Mouse (Mus musculus) heart, embryonic 11.5 days (tissue): Measurements from ENCODE around the gene Ltk. TPM values are rescaled to one million over a fixed set of nuclear protein-coding genes. Genes with fewer than 3 reads are reported as not detected.

Experiments
- ATAC-seq: fragments of 200-750 bp; cut with Nextera tagmentation; replicated peaks from 2 replicates; pipeline ENCODE4 v1.8.0; 2017; ENCODE audit warnings: moderate library complexity; ENCODE audit not compliant: insufficient number of reproducible peaks, low FRiP score, low TSS enrichment
- H3K27ac ChIP-seq: fragments of 300-500 bp; sonication (generic); 2 replicates; pipeline ENCODE4 v1.5.1; 2014; ENCODE audit warnings: mild to moderate bottlenecking, low read depth, low read length
- H3K27me3 ChIP-seq: fragments of 300-500 bp; sonication (generic); 2 replicates; pipeline ENCODE4 v1.6.1; 2014; ENCODE audit warnings: mild to moderate bottlenecking, low read length, mixed read lengths; ENCODE audit not compliant: control insufficient read depth, insufficient read depth
- H3K36me3 ChIP-seq: fragments of 300-500 bp; sonication (generic); 2 replicates; pipeline ENCODE4 v1.6.1; 2014; ENCODE audit warnings: mild to moderate bottlenecking, low read length, moderate library complexity, mixed read lengths; ENCODE audit not compliant: control insufficient read depth, insufficient read depth
- H3K4me1 ChIP-seq: fragments of 300-500 bp; sonication (generic); 2 replicates; pipeline ENCODE4 v1.6.1; 2014; ENCODE audit warnings: low read length; ENCODE audit not compliant: control insufficient read depth, insufficient read depth
- H3K4me2 ChIP-seq: fragments of 300-500 bp; sonication (generic); 2 replicates; pipeline ENCODE4 v1.6.1; 2014; ENCODE audit warnings: mild to moderate bottlenecking, moderate library complexity
- H3K4me3 ChIP-seq: fragments of 300-500 bp; sonication (generic); 2 replicates; pipeline ENCODE4 v1.5.1; 2014; ENCODE audit warnings: low read depth, low read length
- H3K9ac ChIP-seq: fragments of 300-500 bp; sonication (generic); 2 replicates; pipeline ENCODE4 v1.6.1; 2014; ENCODE audit warnings: mild to moderate bottlenecking, low read depth, low read length, moderate library complexity
- H3K9me3 ChIP-seq: fragments of 300-500 bp; sonication (generic); replicated peaks from 2 replicates; pipeline ENCODE4 v1.6.1; 2016; ENCODE audit warnings: low read length; ENCODE audit not compliant: control insufficient read depth
- WGBS: fragments of 180-500 bp; shearing (Covaris S2); extraction: QIAGEN DNeasy Blood & Tissue Kit; methylation state at CpG from one replicate; pipeline ENCODE4 v1.1.7; 2014; ENCODE audit not compliant: insufficient replicate concordance; 5-methylcytosine and 5-hydroxymethylcytosine counted together
- polyA plus RNA-seq: library from polyadenylated mRNA; unstranded; fragments of >200 nt; fragmentation: Nextera tagmentation; extraction: Ambion mirVana; gene quantifications from 2 replicates; pipeline ENCODE4 v1.2.1, GENCODE M21; 2014

The Ltk gene
- polyA plus RNA-seq, 1 experiment from 2014 or later, result not detected

- H3K4me3 ChIP-seq, result no peak overlapping the region
- H3K9ac ChIP-seq, result no peak overlapping the region
- no peak for ATAC-seq
- H3K4me2 ChIP-seq, result peak overlapping the region; percentile 100; the same call in 1 of the 2 replicates
- no peak overlapping the region for H3K27ac ChIP-seq
- 5% methylated on average over 1 of the region's 1 CpGs for WGBS
- H3K9me3 ChIP-seq, result no peaks in the 10 kb centered on the region
- no peaks in the 10 kb centered on the region for H3K36me3 ChIP-seq
- H3K27me3 ChIP-seq, result peaks cover 42% of the 10 kb centered on the region
- peaks cover 33% of the 10 kb centered on the region for H3K4me1 ChIP-seq
Observed at GRCm38 (mm10) chr2:119745281-119745680, 14.9 kb downstream of the Ltk start.

- no peaks in the 10 kb centered on the region for H3K36me3 ChIP-seq
- peak overlapping the region; percentile 61 for H3K9ac ChIP-seq
- WGBS, result 1% methylated on average over 46 of the region's 46 CpGs
- H3K4me1 ChIP-seq, result peaks cover 33% of the 10 kb centered on the region
- no peaks in the 10 kb centered on the region for H3K9me3 ChIP-seq
- peaks cover 33% of the 10 kb centered on the region for H3K27me3 ChIP-seq
- H3K27ac ChIP-seq, result peak overlapping the region; percentile 24
- ATAC-seq, result peak; percentile 53
- peak overlapping the region; percentile 38 for H3K4me3 ChIP-seq
- peak overlapping the region; percentile 100 for H3K4me2 ChIP-seq
Observed at GRCm38 (mm10) chr2:119744163-119745111, 15.8 kb downstream of the Ltk start.

- Histone ChIP-seq H3K27me3 (peaks cover 28% of the 10 kb centered on the region), H3K9ac (peak overlapping the region; percentile 61; the same call in 1 of the 2 replicates), H3K36me3 (no peaks in the 10 kb centered on the region), H3K9me3 (no peaks in the 10 kb centered on the region), H3K4me2 (peak overlapping the region; percentile 100), H3K27ac (no peak overlapping the region), H3K4me1 (peaks cover 33% of the 10 kb centered on the region), H3K4me3 (peak overlapping the region; percentile 38)
- 5% methylated on average over 22 of the region's 22 CpGs for WGBS
- ATAC-seq, result no peak
Observed at GRCm38 (mm10) chr2:119743808-119744162, 16.4 kb downstream of the Ltk start.

GRCm38 (mm10) chr2:119743176-119743807 is 16.9 kb downstream of the Ltk start:
- H3K9me3 ChIP-seq, result no peaks in the 10 kb centered on the region
- H3K4me3 ChIP-seq, result peak overlapping the region; percentile 79
- no peak for ATAC-seq
- H3K4me1 ChIP-seq, result peaks cover 33% of the 10 kb centered on the region
- H3K9ac ChIP-seq, result no peak overlapping the region; the same call in none of the 2 replicates
- peak overlapping the region; percentile 100 for H3K4me2 ChIP-seq
- H3K27ac ChIP-seq, result no peak overlapping the region
- peaks cover 27% of the 10 kb centered on the region for H3K27me3 ChIP-seq
- 9% methylated on average over 23 of the region's 31 CpGs for WGBS
- no peaks in the 10 kb centered on the region for H3K36me3 ChIP-seq

GRCm38 (mm10) chr2:119742461-119743175 is 17.6 kb downstream of the Ltk start:
- Histone ChIP-seq H3K27me3 (peaks cover 25% of the 10 kb centered on the region), H3K4me2 (peak overlapping the region; percentile 100), H3K36me3 (no peaks in the 10 kb centered on the region), H3K9me3 (no peaks in the 10 kb centered on the region), H3K4me1 (peaks cover 33% of the 10 kb centered on the region), H3K27ac (no peak overlapping the region), H3K4me3 (peak overlapping the region; percentile 79), H3K9ac (peak overlapping the region; percentile 82)
- ATAC-seq, result peak; percentile 27; the same call in 1 of the 2 replicates
- under 1% methylated on average over 57 of the region's 70 CpGs for WGBS

GRCm38 (mm10) chr2:119741581-119742411 is 18.4 kb downstream of the Ltk start, which contains the start of gene Itpka:
Gene Itpka (plus strand): TSS chr2:119742337.
- peaks cover 27% of the 10 kb centered on the region for H3K27me3 ChIP-seq
- peaks cover 33% of the 10 kb centered on the region for H3K4me1 ChIP-seq
- WGBS, result 0% methylated on average over 34 of the region's 53 CpGs
- peak within 1 kb of the TSS; percentile 79 for H3K4me3 ChIP-seq
- no peaks in the 10 kb centered on the region for H3K36me3 ChIP-seq
- H3K4me2 ChIP-seq, result peak within 1 kb of the TSS; percentile 100
- peak; percentile 79 for ATAC-seq
- peak within 1 kb of the TSS; percentile 82 for H3K9ac ChIP-seq
- no peaks in the 10 kb centered on the region for H3K9me3 ChIP-seq
- peak within 1 kb of the TSS; percentile 94 for H3K27ac ChIP-seq

- Histone ChIP-seq H3K9me3 (no peaks in the 10 kb centered on the region), H3K4me2 (peak overlapping the region; percentile 100), H3K9ac (no peak overlapping the region), H3K27ac (no peak overlapping the region), H3K36me3 (peaks cover 3% of the 10 kb centered on the region; the same call in 1 of the 2 replicates), H3K4me1 (peaks cover 33% of the 10 kb centered on the region), H3K27me3 (peaks cover 31% of the 10 kb centered on the region), H3K4me3 (no peak overlapping the region)
- no peak for ATAC-seq
- WGBS, result 16% methylated on average over 2 of the region's 2 CpGs
Observed at GRCm38 (mm10) chr2:119740567-119740966, 19.7 kb downstream of the Ltk start.
